10 mouse cellular contexts compared by ENCODE assay signal in genomic region chr6:36981646-36982045, GRCm38 (mm10).
DNase-seq lines count a peak whose midpoint lies in the region; ATAC-seq and TF ChIP-seq lines count a peak whose summit lies in the region.
"Had no signal": no experiment of that assay in that cellular context is flagged by ENCODE, and none has a peak within 500 bp of the region (broad histone marks: within the 10 kb centered on the region; RNA-seq: fewer than 3 reads in every experiment).

No protein-coding gene starts in this region.

- no peaks in the 10 kb centered on the region for H3K4me1 ChIP-seq in hindbrain, embryonic 15.5 days (replicated peaks)
- H3K4me1 ChIP-seq in hindbrain, embryonic 16.5 days (ENCODE audit: control insufficient read depth, insufficient read depth, low read depth, low read length), result no peaks in the 10 kb centered on the region
- H3K4me1 ChIP-seq in midbrain, embryonic 14.5 days (ENCODE audit: control insufficient read depth, insufficient read depth, low read length), result no peaks in the 10 kb centered on the region
- H3K4me1 ChIP-seq in midbrain, embryonic 10.5 days, result no peaks in the 10 kb centered on the region
- peaks cover 6% of the 10 kb centered on the region; the same call in 1 of the 2 replicates for H3K4me1 ChIP-seq in embryonic fibroblast, embryonic 13.5 days (ENCODE audit: control insufficient read depth, insufficient read depth, low read length)

- no peak overlapping the region for H3K9ac ChIP-seq in hindbrain, embryonic 15.5 days
- no peak overlapping the region for H3K9ac ChIP-seq in hindbrain, embryonic 16.5 days (ENCODE audit: low read depth, low read length)
- no peak overlapping the region for H3K9ac ChIP-seq in midbrain, embryonic 14.5 days (replicated peaks; ENCODE audit: low read length)
- H3K9ac ChIP-seq: liver, embryonic 14.5 days had no signal

- ATAC-seq in hindbrain, embryonic 15.5 days (ENCODE audit: low FRiP score, low read depth), result no peak
- no peak for ATAC-seq in hindbrain, embryonic 16.5 days
- ATAC-seq in midbrain, embryonic 14.5 days (ENCODE audit: low FRiP score, low TSS enrichment), result no peak
- no peak for ATAC-seq in activated CD4-positive, CD25-positive, alpha-beta regulatory T cell, adult 4 months

- TF ChIP-seq CTCF in embryonic fibroblast, embryonic 13.5 days (IDR thresholded peaks at IDR 0.05; ENCODE audit: borderline replicate concordance, insufficient read depth, low read length), result no peak

- WGBS in hindbrain, embryonic 15.5 days, result 54% methylated on average over 2 of the region's 2 CpGs
- WGBS in hindbrain, embryonic 16.5 days, result 49% methylated on average over 2 of the region's 2 CpGs
- 61% methylated on average over 2 of the region's 2 CpGs for WGBS in midbrain, embryonic 14.5 days
- 91% methylated on average over 2 of the region's 2 CpGs for WGBS in midbrain, embryonic 10.5 days

- H3K4me2 ChIP-seq in hindbrain, embryonic 15.5 days, result no peak overlapping the region
- H3K4me2 ChIP-seq in hindbrain, embryonic 16.5 days (ENCODE audit: low read length), result no peak overlapping the region
- no peak overlapping the region for H3K4me2 ChIP-seq in midbrain, embryonic 14.5 days (ENCODE audit: low read length)

- no peaks in the 10 kb centered on the region for H3K9me3 ChIP-seq in hindbrain, embryonic 15.5 days
- H3K9me3 ChIP-seq in hindbrain, embryonic 16.5 days (ENCODE audit: control insufficient read depth, low read length), result no peaks in the 10 kb centered on the region
- H3K9me3 ChIP-seq in midbrain, embryonic 14.5 days (ENCODE audit: control insufficient read depth, low read length), result no peaks in the 10 kb centered on the region
- no peaks in the 10 kb centered on the region for H3K9me3 ChIP-seq in midbrain, embryonic 10.5 days (replicated peaks)

- no peak for TF ChIP-seq POLR2A in embryonic fibroblast, embryonic 13.5 days (IDR thresholded peaks at IDR 0.05; ENCODE audit: low read depth, low read length)

- DNase-seq in midbrain, embryonic 14.5 days, result peak; percentile 67
- no peak for DNase-seq in midbrain, embryonic 10.5 days (ENCODE audit: low spot score)
- DNase-seq in lung, postnatal 25 days (ENCODE audit: low spot score), result peak; percentile 68
- DNase-seq in right cerebral cortex, postnatal 14 days, result no peak
- DNase-seq: right cerebral cortex, postnatal 25 days had no signal

- H3K36me3 ChIP-seq in hindbrain, embryonic 15.5 days, result no peaks in the 10 kb centered on the region
- no peaks in the 10 kb centered on the region for H3K36me3 ChIP-seq in hindbrain, embryonic 16.5 days (ENCODE audit: control insufficient read depth, insufficient read depth, low read length)
- H3K36me3 ChIP-seq in midbrain, embryonic 14.5 days (ENCODE audit: control insufficient read depth, insufficient read depth, low read length), result no peaks in the 10 kb centered on the region
- no peaks in the 10 kb centered on the region for H3K36me3 ChIP-seq in midbrain, embryonic 10.5 days

- no peak overlapping the region for H3K4me3 ChIP-seq in hindbrain, embryonic 15.5 days
- H3K4me3 ChIP-seq in hindbrain, embryonic 16.5 days (ENCODE audit: low read length), result no peak overlapping the region
- no peak overlapping the region for H3K4me3 ChIP-seq in midbrain, embryonic 14.5 days (replicated peaks; ENCODE audit: low read depth, low read length)
- H3K4me3 ChIP-seq in midbrain, embryonic 10.5 days, result no peak overlapping the region
- H3K4me3 ChIP-seq in embryonic fibroblast, embryonic 13.5 days (ENCODE audit: insufficient read depth, low read length), result no peak overlapping the region

- peak overlapping the region; percentile 7 for H3K27ac ChIP-seq in hindbrain, embryonic 15.5 days (replicated peaks)
- H3K27ac ChIP-seq in hindbrain, embryonic 16.5 days (ENCODE audit: low read depth, low read length), result no peak overlapping the region
- H3K27ac ChIP-seq in midbrain, embryonic 14.5 days (replicated peaks; ENCODE audit: low read depth, low read length), result no peak overlapping the region
- no peak overlapping the region for H3K27ac ChIP-seq in midbrain, embryonic 10.5 days (replicated peaks)
- H3K27ac ChIP-seq in embryonic fibroblast, embryonic 13.5 days (ENCODE audit: insufficient read depth, low read length), result peak overlapping the region; percentile 26; the same call in 1 of the 2 replicates
- H3K27ac ChIP-seq: liver, embryonic 14.5 days had no signal

- H3K27me3 ChIP-seq in hindbrain, embryonic 15.5 days, result no peaks in the 10 kb centered on the region
- no peaks in the 10 kb centered on the region for H3K27me3 ChIP-seq in hindbrain, embryonic 16.5 days (replicated peaks; ENCODE audit: control insufficient read depth, insufficient read depth, low read length)
- no peaks in the 10 kb centered on the region for H3K27me3 ChIP-seq in midbrain, embryonic 14.5 days (ENCODE audit: control insufficient read depth, insufficient read depth, low read length)
- no peaks in the 10 kb centered on the region for H3K27me3 ChIP-seq in midbrain, embryonic 10.5 days (ENCODE audit: low read depth, poor library complexity, severe bottlenecking)

Comparison
In these comparisons a context has a peak if more than half of its experiments do, and no peak if none do; other contexts are left out.
1. H3K27ac ChIP-seq: peak in hindbrain, embryonic 15.5 days (single experiment) and embryonic fibroblast, embryonic 13.5 days (single experiment); none in hindbrain, embryonic 16.5 days (single experiment), midbrain, embryonic 14.5 days (single experiment) and midbrain, embryonic 10.5 days (single experiment).
2. DNase-seq: peak in midbrain, embryonic 14.5 days (single experiment) and lung, postnatal 25 days (single experiment); none in midbrain, embryonic 10.5 days (single experiment) and right cerebral cortex, postnatal 14 days (single experiment).